Mouse (Mus musculus): ENCODE measurements around the gene Slc4a1. TPM values are rescaled to one million over a fixed set of nuclear protein-coding genes. Genes with fewer than 3 reads are reported as not detected.

Slc4a1 gene
- polyA plus RNA-seq, 1 experiment from 2014 or later, result 1.9 TPM

DNA sequence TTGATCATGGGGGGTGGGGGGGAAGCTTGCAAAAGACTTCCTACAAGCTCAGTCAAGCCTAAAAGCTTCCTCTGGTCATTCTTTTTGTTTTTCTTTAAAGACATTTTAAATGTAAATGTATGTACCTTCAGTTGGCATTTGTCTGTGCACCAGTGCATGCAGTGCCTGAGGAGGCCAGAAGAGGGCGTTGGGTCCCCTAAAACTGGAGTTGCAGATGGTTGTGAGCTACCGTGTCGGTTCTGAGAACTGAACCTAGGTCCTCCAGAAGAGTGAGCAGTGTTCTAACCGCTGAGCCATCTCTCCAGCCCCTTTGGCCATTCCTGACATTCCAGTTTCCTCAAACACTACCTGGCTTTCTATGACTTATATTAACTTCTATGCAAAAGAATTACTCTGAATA is 26.4 kb downstream of the Slc4a1 start:
- peak overlapping the region; percentile 49; the same call in 1 of the 2 replicates for H3K27ac ChIP-seq (replicated peaks)
- no peak overlapping the region for H3K4me3 ChIP-seq
- WGBS, result 70% methylated on average over 4 of the region's 4 CpGs
- no peak overlapping the region for H3K4me2 ChIP-seq (replicated peaks)
- no peak overlapping the region for H3K9ac ChIP-seq (replicated peaks)
- no peaks in the 10 kb centered on the region for H3K36me3 ChIP-seq
- H3K27me3 ChIP-seq, result no peaks in the 10 kb centered on the region
- H3K9me3 ChIP-seq, result no peaks in the 10 kb centered on the region
- ATAC-seq (replicated peaks), result no peak
- H3K4me1 ChIP-seq, result peaks cover 17% of the 10 kb centered on the region

DNA sequence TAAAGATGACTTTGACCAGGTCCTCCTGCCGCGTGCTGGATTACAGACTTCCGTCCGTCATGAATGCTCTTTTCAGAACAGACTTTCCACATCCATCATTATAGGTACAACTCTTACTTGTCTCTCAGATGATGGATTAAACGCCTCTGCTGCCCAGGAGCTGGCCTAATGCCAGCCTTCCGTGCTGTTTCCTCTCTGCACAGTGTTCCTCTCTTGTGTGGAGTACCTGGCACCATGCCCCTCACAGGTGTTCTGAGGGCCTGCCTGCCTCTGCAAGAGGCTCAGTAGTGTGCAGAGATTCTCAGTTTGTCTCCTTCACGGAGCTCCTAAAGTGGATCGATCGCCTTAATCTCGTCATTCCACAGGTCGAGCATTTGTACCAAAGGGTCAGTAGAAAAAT is 26.8 kb downstream of the Slc4a1 start:
- H3K27me3 ChIP-seq, result no peaks in the 10 kb centered on the region
- no peak for ATAC-seq (replicated peaks)
- H3K4me2 ChIP-seq (replicated peaks), result no peak overlapping the region
- no peaks in the 10 kb centered on the region for H3K9me3 ChIP-seq
- no peak overlapping the region for H3K4me3 ChIP-seq
- H3K4me1 ChIP-seq, result peaks cover 17% of the 10 kb centered on the region
- H3K27ac ChIP-seq (replicated peaks), result peak overlapping the region; percentile 49
- no peak overlapping the region for H3K9ac ChIP-seq (replicated peaks)
- 67% methylated on average over 11 of the region's 11 CpGs for WGBS
- H3K36me3 ChIP-seq, result no peaks in the 10 kb centered on the region

DNA sequence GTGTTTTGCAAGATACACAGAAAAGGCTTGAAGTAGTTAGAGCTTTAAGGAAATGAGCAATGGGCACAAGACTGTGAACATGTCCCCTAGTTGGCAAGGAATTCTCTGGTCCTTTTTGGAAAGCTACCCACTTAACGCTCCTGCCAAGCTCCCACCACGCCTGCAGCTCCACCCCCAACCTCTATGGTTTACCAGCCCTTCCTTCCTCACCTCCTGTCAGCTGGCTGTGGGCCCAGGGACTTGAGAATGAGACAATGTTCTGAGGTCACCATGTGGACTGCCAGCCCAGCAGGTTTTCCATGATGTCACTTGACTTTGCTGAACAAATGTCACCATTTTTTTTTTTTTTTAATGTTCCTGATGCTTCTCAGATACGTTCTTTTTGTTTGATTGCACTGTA is 27.4 kb downstream of the Slc4a1 start:
- H3K9me3 ChIP-seq, result no peaks in the 10 kb centered on the region
- no peaks in the 10 kb centered on the region for H3K36me3 ChIP-seq
- no peak for ATAC-seq (replicated peaks)
- no peaks in the 10 kb centered on the region for H3K27me3 ChIP-seq
- H3K4me1 ChIP-seq, result peaks cover 17% of the 10 kb centered on the region
- H3K27ac ChIP-seq (replicated peaks), result peak overlapping the region; percentile 49
- WGBS, result 17% methylated on average over 3 of the region's 3 CpGs
- no peak overlapping the region for H3K4me3 ChIP-seq
- H3K9ac ChIP-seq (replicated peaks), result no peak overlapping the region
- no peak overlapping the region for H3K4me2 ChIP-seq (replicated peaks)

DNA sequence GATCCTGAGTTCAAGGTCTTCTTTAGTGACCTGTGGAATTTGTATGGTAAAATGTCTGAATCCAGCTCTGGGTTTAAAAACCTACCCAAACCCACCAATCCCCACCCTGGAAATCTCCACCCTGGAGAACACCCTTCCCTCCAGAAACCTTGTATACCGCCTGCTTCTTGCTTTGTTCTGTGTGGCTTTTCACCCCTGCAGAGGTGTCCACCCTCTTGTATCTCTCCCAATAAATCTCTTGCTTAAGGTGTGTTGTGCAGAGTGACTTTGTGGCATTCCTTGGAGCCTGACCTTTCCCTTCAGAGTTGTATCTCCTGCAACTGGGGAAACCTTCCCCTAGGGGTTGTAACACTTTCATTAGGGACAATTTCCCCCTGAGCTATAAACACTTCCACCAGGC is 28.1 kb downstream of the Slc4a1 start:
- Histone ChIP-seq H3K27me3 (no peaks in the 10 kb centered on the region), H3K4me2 (replicated peaks) (no peak overlapping the region), H3K4me1 (peaks cover 17% of the 10 kb centered on the region), H3K27ac (replicated peaks) (no peak overlapping the region), H3K9me3 (no peaks in the 10 kb centered on the region), H3K9ac (replicated peaks) (no peak overlapping the region), H3K4me3 (no peak overlapping the region), H3K36me3 (no peaks in the 10 kb centered on the region)
- WGBS, result 79% methylated on average over 1 of the region's 1 CpGs
- ATAC-seq (replicated peaks), result no peak

DNA sequence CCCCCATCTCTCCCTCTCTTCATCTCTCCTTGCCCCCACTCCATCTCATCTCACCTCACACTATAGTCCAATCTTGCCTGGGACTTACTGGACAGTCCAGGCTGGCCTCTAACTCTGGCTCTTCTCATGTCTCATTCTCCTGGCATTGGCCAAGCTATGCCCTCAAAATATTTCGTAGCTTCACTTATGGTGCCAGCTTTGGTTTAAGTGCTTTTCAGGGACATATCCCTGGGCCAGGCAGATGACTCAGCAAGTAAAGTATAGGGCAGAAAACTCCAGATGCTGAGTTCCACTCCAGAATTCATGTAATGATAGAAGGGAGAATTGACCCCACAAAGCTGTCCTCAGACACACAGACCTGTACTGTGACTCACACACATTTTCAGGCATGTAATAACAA is 29.8 kb downstream of the Slc4a1 start:
- Histone ChIP-seq H3K4me2 (replicated peaks) (no peak overlapping the region), H3K36me3 (no peaks in the 10 kb centered on the region), H3K4me1 (peaks cover 17% of the 10 kb centered on the region), H3K27me3 (no peaks in the 10 kb centered on the region), H3K4me3 (no peak overlapping the region), H3K9ac (replicated peaks) (no peak overlapping the region), H3K9me3 (no peaks in the 10 kb centered on the region), H3K27ac (replicated peaks) (no peak overlapping the region)
- no peak for ATAC-seq (replicated peaks)
- WGBS, result 82% methylated on average over 1 of the region's 1 CpGs

DNA sequence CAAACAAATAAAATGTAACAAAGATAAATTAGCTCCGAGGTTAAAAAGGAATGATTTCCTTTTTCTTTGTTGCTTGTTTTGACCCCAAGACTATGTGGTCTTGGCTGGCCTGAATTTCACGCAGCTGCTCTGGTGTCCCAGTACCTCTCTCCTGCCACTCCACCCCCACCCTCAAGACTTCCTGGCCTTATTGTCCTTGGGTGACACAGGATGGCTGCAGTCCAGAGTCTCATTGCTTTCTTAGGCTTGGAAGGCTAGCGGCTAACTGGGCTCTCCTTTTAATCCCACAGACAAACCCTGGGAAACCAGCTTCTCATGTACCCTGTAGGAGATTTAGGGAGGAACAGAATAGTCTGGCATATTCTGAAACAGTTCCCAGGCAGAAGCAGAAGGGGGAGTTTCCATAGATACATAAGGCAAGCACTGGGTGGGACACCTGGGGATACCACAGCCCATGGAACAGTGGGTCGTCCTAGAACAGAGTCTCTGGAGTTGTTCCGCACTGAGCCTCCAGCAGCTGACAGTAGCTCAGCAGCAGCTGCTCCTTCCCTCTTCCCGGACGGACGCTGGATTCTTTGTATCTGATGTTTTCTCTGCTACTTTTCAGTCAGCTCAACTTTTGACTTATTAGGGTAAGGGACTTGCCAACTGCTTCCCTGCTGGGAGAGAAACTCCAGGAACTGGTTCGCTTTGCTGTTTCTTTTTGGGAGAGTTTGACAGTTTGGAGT is 30.9 kb downstream of the Slc4a1 start:
- no peaks in the 10 kb centered on the region for H3K27me3 ChIP-seq

DNA sequence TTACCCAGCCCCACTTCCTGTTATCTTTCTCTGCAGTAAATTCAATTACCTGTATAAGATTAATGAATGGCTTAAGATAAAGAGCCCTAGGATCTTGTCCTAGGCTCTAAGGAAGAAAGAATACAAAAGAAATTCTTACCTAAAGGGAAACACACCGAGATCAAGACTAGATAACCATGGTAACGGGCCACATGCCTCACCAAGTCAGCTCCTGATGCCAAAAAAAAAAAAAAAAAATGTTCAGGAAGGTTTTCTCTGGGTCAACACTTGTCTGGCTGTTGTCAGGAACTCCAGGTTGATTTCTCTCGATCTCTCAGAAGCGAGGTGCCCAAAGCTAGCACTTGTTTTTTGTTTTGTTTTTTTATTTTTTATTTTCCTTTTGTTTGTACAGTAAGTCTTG is 32.0 kb downstream of the Slc4a1 start:
- Histone ChIP-seq H3K9me3 (no peaks in the 10 kb centered on the region), H3K27me3 (no peaks in the 10 kb centered on the region), H3K36me3 (no peaks in the 10 kb centered on the region), H3K9ac (replicated peaks) (no peak overlapping the region), H3K27ac (replicated peaks) (no peak overlapping the region), H3K4me3 (no peak overlapping the region), H3K4me2 (replicated peaks) (no peak overlapping the region), H3K4me1 (peaks cover 12% of the 10 kb centered on the region)
- no peak for ATAC-seq (replicated peaks)
- 53% methylated on average over 4 of the region's 4 CpGs for WGBS

More for the DNA sequence above, 30.9 kb downstream of the Slc4a1 start:
- Histone ChIP-seq H3K4me3 (no peak overlapping the region), H3K9ac (replicated peaks) (no peak overlapping the region), H3K36me3 (no peaks in the 10 kb centered on the region), H3K4me1 (peaks cover 17% of the 10 kb centered on the region), H3K9me3 (no peaks in the 10 kb centered on the region), H3K27ac (replicated peaks) (no peak overlapping the region), H3K4me2 (replicated peaks) (no peak overlapping the region)
- WGBS, result 34% methylated on average over 9 of the region's 9 CpGs
- no peak for ATAC-seq (replicated peaks)

DNA sequence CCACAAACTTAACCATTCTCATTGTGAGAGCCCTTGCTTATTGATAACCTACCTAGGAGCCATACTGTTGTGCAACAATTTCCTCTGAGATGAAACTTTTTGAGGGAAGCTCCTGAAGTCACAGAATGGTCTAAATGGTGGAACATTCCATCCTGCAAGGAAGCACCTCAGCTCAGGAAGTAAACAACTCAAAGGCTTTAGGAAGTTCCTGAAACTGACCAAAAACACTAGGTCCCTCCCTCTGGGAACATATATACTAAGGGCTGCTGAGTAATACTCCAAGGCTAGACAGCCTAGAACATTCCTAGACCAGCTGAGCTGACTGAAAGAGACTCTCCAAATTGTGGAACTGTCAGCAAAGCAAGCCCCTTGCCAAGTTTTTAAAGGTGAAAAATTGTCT is 32.9 kb downstream of the Slc4a1 start:
- Histone ChIP-seq H3K9ac (replicated peaks) (no peak overlapping the region), H3K27me3 (no peaks in the 10 kb centered on the region), H3K4me2 (replicated peaks) (no peak overlapping the region), H3K4me1 (peaks cover 6% of the 10 kb centered on the region), H3K27ac (replicated peaks) (no peak overlapping the region), H3K9me3 (no peaks in the 10 kb centered on the region), H3K4me3 (no peak overlapping the region), H3K36me3 (no peaks in the 10 kb centered on the region)
- ATAC-seq (replicated peaks), result no peak

DNA sequence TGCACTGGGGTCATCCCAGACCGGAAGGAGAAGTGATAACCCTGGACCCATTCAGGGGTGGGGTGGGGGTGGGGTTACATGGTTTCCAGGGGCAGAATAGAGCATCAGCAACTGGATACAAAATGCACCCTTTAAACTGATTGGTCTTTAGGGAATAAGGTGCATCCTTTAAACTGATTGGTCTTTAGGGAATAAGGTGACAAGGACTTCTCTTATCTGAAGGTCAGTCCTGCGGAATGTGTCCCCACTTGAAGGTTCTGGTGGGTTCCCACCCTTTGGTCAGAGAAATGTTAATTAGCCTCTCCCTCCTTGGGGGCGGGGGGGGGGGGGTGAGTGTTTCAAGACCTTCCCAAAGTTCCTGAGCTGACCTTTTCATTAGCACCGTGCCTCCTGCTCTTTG is 34.2 kb downstream of the Slc4a1 start:
- Histone ChIP-seq H3K4me1 (peaks cover 6% of the 10 kb centered on the region), H3K27me3 (no peaks in the 10 kb centered on the region), H3K9ac (replicated peaks) (no peak overlapping the region), H3K36me3 (no peaks in the 10 kb centered on the region), H3K27ac (replicated peaks) (no peak overlapping the region), H3K4me2 (replicated peaks) (no peak overlapping the region), H3K4me3 (no peak overlapping the region), H3K9me3 (no peaks in the 10 kb centered on the region)
- no peak for ATAC-seq (replicated peaks)
- WGBS, result 52% methylated on average over 4 of the region's 4 CpGs

DNA sequence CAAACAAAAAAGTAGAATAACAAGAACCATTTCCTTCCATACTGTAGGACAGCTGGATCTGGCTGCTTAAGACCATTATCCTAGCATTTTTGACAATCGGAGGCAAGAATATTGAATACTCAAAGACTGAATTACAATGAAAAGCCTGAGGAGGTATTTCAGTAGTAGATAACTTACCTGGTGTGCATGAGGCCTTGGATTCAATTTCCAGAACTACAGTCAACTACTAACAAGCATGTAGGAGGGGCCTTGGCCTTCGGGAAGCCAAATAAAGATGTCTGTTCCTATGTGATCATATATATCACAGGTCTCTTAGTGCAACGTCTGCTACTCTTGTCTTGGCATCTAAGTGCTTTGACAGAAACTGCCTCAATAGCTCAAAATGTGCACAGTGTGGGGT is 36.0 kb downstream of the Slc4a1 start:
- H3K36me3 ChIP-seq, result no peaks in the 10 kb centered on the region
- H3K9me3 ChIP-seq, result no peaks in the 10 kb centered on the region
- H3K9ac ChIP-seq (replicated peaks), result no peak overlapping the region
- H3K27ac ChIP-seq (replicated peaks), result no peak overlapping the region
- WGBS, result 81% methylated on average over 3 of the region's 3 CpGs
- no peak overlapping the region for H3K4me3 ChIP-seq
- no peaks in the 10 kb centered on the region for H3K27me3 ChIP-seq
- ATAC-seq (replicated peaks), result no peak
- peaks cover 2% of the 10 kb centered on the region; the same call in 1 of the 2 replicates for H3K4me1 ChIP-seq
- H3K4me2 ChIP-seq (replicated peaks), result no peak overlapping the region

DNA sequence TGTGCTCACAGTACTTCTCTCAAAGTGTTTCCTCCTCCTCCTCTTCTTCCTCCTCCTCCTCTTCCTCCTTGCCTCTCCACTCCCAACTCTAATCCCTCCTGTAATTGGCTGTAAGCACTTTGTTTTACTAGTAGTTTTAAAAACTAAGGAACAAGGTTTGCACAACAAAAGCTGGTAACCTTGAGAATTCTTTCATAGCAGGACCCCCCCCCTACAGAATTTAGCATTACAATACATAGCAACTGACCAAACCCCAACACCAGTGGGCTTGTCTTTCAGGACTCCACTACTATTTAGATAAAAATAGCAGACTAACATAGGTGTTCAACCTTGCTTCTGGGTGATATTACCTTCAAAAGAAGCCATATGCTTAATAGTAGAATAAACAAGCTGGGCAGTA is 36.5 kb downstream of the Slc4a1 start:
- H3K27ac ChIP-seq (replicated peaks), result no peak overlapping the region
- H3K9me3 ChIP-seq, result no peaks in the 10 kb centered on the region
- H3K4me1 ChIP-seq, result no peaks in the 10 kb centered on the region
- no peaks in the 10 kb centered on the region for H3K27me3 ChIP-seq
- ATAC-seq (replicated peaks), result no peak
- no peak overlapping the region for H3K4me3 ChIP-seq
- no peak overlapping the region for H3K4me2 ChIP-seq (replicated peaks)
- H3K9ac ChIP-seq (replicated peaks), result no peak overlapping the region
- H3K36me3 ChIP-seq, result no peaks in the 10 kb centered on the region

DNA sequence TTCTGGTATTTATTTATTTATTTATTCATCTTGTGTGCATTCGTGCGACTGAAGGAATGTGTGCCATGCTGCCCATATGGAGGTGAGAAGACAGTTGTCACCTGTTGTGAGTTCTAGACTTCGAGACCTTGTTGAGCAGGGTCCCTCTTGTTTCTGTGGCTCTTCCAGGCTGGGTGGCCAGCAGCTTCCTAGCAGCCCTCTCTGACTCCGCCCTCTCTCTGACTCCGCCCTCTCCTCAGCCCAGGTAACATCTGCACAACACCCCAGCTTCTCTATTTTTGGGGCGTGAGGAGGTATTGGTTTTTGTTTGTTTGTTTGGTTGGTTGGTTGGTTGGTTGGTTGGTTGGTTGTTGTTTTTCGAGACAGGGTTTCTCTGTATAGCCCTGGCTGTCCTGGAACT is 38.2 kb downstream of the Slc4a1 start:
- Histone ChIP-seq H3K4me2 (replicated peaks) (no peak overlapping the region), H3K27me3 (no peaks in the 10 kb centered on the region), H3K9me3 (no peaks in the 10 kb centered on the region), H3K4me1 (no peaks in the 10 kb centered on the region), H3K4me3 (no peak overlapping the region), H3K9ac (replicated peaks) (no peak overlapping the region), H3K27ac (replicated peaks) (no peak overlapping the region), H3K36me3 (no peaks in the 10 kb centered on the region)
- WGBS, result 88% methylated on average over 7 of the region's 7 CpGs
- ATAC-seq (replicated peaks), result no peak

DNA sequence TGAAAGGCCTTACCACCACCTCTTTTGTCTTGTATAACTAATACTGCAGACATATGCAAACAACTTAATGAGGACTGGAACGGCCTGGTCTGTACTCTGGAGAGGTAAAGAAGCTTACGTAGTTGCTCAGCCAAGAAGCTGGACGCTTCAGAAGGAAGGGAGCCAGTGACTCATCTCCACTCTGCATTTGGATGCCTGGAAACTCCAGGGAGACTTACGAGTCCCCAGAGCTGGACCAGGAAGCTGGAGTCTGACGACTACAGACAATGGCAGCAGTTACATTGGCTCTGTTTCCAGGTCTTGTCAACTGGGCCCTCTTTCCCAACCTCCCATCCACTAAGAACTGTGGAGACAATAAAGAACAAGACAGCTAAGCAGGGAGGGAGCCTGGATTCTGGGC is 38.8 kb downstream of the Slc4a1 start:
- Histone ChIP-seq H3K9ac (replicated peaks) (no peak overlapping the region), H3K27me3 (no peaks in the 10 kb centered on the region), H3K36me3 (no peaks in the 10 kb centered on the region), H3K9me3 (no peaks in the 10 kb centered on the region), H3K4me2 (replicated peaks) (no peak overlapping the region), H3K27ac (replicated peaks) (no peak overlapping the region), H3K4me1 (no peaks in the 10 kb centered on the region), H3K4me3 (no peak overlapping the region)
- ATAC-seq (replicated peaks), result no peak
- WGBS, result 71% methylated on average over 5 of the region's 5 CpGs
